Mouse (Mus musculus) c-Kit-negative CD71-positive TER-119-positive erythroid progenitor cells, embryonic 14.5 days (primary cell): ENCODE results near the gene Ankfy1.
"Not testable (repeated sequence)": the region's sequence is repeated elsewhere in the genome, so short reads cannot be mapped to it uniquely, and the experiment has no call there.

Source experiments
- DNase-seq: peaks from one replicate; pipeline ENCODE4 v3.0.0-alpha.2; 2013; ENCODE audit warnings: low read depth, low spot score

The Ankfy1 gene

GRCm38 (mm10) chr11:72689551-72690510 lies at the start of gene Ankfy1:
Ankfy1 (plus strand) TSS chr11:72690006.
- peak; percentile 97 for DNase-seq

DNA sequence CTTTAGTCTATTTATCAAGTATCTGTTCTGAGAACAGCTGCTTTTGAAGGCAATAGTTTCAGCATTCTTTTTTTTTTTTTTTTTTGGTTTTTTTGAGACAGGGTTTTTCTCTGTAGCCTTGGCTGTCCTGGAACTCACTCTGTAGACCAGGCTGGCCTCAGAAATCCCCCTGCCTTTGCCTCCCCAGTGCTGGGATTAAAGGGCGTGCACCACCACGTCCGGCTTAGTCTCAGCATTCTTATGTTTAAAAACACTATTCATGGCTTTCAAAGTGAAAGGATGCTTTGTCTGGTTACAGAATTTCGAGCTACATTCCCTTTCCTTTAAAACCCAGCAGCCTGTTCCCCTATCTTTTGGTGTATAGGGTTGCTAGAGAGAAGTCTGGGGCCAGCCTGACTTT lies 47.1 kb upstream of the Ankfy1 start:
- no peak for DNase-seq

- DNase-seq = no peak
These were observed 44.4 kb upstream of the Ankfy1 start for GRCm38 (mm10) chr11:72645386-72645785.

DNA sequence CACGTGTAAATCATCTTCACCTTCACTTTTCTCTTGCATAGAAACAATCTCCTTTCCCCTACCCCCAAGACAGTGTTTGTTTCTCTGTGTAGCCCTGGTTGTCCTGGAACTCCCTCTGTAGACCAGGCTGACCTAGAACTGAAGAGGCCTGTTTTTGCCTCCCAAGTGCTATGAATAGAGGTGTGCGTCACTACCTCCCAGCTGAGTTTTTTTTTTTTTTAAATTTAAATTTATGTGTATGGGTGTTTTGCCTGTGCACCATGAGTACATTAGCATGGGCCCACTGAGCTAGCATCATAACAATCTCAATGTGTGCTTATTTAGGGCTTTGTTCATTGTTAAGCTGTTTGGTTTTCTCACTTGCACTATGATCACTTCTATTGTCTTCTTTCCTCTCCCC lies 39.5 kb upstream of the Ankfy1 start:
- DNase-seq = no peak

DNA sequence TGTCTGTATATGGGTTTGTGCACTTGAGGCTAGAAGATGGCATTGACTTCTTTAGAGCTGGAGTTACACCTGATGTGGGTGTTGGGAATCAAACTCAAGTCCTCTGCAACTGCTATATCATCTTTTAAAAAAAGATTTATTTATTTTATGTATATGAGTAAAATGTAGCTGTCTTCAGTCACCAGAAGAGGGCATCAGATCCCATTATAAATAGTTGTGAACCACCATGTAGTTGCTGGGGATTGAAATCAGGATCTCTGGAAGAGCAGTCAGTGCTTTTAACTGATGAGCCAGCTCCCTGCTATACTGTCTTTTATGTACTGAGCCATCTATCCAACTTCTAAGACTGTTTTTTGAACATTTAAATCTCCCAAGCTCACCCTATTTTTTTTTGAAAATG lies 29.9 kb upstream of the Ankfy1 start:
- DNase-seq = no peak

GRCm38 (mm10) chr11:72660359-72660758 lies 29.4 kb upstream of the Ankfy1 start:
- no peak for DNase-seq

GRCm38 (mm10) chr11:72664641-72665040 lies 25.2 kb upstream of the Ankfy1 start:
- DNase-seq = no peak

DNA sequence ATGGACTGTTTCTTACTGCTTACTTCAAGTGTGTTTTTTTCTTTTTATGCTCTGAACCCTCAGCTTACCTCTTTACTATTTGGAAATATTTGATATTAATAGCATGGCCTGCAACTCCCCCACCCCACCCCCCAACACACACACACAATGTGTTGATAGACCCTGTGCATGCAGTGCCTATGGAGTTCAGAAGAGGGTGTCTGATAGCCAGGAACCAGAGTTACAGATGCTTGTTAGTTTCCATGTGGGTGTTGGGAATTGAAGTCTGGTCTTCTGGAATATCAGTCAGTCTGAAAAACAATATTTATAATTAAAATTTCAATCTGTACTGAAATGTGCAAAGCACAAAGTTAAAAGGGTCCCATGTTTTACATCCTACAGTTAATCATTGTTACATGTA lies 19.2 kb upstream of the Ankfy1 start:
- no peak for DNase-seq

GRCm38 (mm10) chr11:72671294-72671988 lies 18.4 kb upstream of the Ankfy1 start:
- no peak for DNase-seq

DNA sequence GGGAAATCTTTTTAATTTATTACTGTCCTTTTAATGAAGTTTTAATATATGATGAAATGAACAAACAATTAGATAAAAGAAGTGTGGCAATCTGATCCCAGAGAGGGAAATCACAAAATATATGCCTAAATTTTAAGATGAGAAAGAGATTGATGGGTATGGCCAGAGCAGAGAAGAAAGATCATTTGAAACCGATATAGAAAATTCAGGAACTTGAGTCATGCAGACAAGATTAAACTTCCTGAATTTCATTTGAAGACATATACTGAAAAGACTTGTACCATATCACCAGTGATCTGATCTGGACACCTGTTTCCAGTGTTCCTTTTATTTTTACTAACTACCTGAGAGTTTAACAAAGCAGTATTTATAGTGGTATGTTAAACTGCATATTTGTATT lies 17.4 kb upstream of the Ankfy1 start:
- no peak for DNase-seq

DNA sequence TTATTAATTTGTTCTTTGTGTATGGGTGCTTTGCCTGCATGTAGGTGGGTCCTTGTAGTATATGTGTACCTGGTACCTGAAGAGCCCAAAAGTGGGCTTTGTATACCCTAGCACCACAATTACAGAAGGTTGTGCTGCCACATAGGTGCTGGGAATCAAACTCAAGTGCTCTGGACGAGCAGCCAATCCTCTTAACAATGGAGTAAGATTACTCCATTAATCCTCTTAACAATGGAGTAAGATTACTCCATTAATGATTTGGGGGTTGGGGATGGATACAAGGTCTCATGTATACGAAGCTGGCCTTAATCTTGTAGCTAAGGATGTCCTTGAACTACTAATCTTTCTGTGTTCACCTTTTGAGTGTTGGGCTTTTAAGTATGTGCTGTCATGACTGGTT lies 14.5 kb upstream of the Ankfy1 start:
- DNase-seq = no peak

GRCm38 (mm10) chr11:72680726-72681125 lies 9.1 kb upstream of the Ankfy1 start:
- DNase-seq = no peak

DNA sequence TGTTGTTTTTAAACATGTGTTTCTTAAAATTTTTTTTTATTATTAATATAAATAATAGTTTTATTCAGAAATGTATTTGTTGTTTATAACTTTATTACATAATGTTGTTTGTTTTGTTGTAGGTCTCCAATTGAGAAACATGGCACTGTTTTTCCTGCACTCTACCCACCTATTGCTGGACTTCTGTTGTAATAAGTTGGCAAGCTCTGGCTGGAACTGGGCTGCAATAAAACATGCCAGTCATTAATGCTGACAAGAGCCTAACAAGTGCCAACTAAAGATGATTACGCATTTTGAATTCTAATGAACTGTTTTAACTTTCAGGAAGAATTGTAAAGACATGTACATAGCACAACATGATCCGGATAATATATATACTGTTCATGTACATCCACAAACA lies 6.4 kb upstream of the Ankfy1 start:
- no peak for DNase-seq

DNA sequence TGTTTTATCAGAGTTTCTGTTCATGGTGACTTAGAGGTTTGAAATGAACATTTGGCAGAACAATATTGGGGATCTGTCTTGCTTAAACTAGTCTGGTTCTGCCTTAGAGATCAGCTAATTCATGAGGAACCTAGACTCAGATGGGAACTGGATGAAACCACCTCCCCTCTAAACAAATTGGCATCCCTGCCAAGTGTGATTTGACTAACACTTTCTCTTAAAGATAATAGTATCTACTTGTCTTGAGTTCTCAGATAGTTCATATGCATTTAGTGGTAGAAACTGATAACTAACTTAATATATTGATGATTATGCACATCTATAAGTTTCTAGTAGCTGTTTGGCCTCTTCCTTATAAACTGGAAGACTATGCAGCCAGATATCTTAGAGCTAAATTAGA lies 3.1 kb upstream of the Ankfy1 start:
- DNase-seq = no peak

DNA sequence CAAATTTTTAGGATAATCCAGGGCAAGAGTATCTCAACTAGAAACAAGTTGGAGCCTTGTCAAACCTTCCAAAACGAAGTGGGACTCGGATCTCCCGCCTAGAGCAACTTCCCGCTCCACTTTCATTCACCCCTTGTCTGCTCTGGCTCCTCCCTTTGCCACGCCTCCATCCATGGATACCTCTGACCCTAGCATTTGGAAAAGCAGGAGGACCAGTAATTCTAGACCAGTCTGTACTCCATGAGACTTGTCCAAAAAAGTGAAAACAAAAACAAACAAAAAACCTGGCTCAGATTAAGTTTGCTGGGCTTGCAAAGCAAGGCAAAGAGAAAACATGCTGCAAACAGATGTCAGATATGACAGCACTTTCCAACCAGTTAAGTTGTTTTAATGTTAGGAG lies 1.6 kb upstream of the Ankfy1 start:
- DNase-seq = no peak

GRCm38 (mm10) chr11:72689115-72689514 lies 691 bp upstream of the Ankfy1 start:
- DNase-seq = peak; percentile 66

- no peak for DNase-seq
These were observed 2.5 kb downstream of the Ankfy1 start for GRCm38 (mm10) chr11:72692353-72692752.

DNA sequence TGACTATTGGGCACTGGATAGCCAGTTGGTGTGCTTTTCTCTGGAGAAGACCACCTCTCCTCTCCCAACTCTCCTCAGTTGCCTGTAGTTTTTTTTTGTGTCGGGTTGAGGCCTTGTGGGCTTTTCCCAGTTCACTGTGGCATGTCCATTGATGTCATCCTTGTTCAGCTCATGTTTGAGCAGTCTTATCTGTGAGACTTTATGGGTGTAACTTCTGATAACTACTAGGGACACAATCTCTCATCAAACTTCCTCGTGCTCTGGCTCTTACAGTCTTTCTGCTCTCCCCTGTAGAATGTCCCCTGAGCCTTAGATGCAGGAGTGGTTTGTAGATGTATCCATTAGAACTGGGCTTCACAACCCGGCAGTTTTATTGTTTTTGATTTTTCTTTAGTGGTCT lies 5.2 kb downstream of the Ankfy1 start:
- DNase-seq = no peak

- DNase-seq = no peak
These were observed 6.7 kb downstream of the Ankfy1 start for GRCm38 (mm10) chr11:72696368-72696971.

- DNase-seq = no peak
These were observed 7.5 kb downstream of the Ankfy1 start for GRCm38 (mm10) chr11:72697323-72697722.

DNA sequence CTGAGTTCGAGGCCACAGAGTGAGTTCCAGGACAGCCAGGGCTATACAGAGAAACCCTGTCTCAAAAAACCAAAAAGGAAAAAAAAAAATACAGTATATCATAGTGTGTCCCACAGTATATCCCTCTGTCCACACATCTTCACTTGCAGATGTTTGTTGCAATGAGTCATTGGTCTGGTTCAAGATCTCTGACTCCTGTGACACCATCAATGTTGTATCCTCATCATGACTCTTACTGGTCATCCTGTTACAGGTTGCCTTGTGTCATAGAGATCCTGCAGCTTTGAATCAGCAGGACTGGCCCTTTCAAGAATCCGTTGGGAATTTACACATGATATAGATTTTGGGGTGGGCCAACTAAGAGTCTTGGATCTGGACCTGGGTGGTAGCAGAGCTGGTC lies 15.3 kb downstream of the Ankfy1 start:
- not testable (repeated sequence) for DNase-seq

GRCm38 (mm10) chr11:72712721-72713120 lies 22.9 kb downstream of the Ankfy1 start:
- DNase-seq = no peak
